Mouse (Mus musculus) thymus, postnatal 25 days (tissue): Measurements from ENCODE around the gene Micu1.

Experiments used
- DNase-seq: peaks from one replicate; pipeline ENCODE4 v3.0.0; 2022

The Micu1 gene

DNA sequence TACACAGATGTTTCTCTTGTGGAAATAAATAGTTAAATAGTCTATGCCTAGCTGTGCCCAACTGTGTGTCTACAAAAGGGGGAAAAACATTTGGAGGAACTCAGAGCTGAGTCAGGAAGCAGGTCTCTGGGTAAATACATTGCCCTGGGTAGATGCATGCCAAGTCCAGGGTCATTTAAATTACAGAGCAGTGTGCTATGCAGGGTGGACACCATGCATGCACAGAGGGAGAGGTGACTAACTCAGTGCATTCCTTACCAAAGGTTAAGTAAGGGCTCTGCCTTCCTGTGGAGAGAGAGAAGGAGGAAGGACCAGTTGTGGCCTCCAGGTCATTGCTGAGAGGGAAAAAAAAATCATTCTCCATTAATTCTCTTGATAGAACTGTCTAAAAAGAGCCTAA lies 22.4 kb downstream of the Micu1 start:
- no peak for DNase-seq

DNA sequence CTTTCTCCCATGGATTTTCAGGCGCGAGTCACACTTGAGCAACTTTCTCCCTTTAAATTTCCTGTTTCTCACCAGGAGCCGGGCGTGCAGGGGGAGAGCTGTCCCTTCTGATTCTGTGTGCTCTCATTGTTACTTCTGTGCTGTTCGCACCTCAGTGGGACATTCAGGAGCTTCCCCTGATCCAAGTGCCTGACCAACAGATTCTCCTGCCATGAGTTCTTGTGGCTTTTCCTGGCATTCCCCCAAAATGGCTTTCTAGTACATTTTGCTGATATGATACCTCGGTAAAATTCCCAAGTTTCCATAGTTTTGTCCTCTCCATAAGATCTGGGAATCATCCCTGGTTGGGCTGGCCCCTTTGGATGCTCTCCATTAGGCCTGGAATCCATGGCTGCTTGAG lies 25.0 kb downstream of the Micu1 start:
- DNase-seq = no peak

DNA sequence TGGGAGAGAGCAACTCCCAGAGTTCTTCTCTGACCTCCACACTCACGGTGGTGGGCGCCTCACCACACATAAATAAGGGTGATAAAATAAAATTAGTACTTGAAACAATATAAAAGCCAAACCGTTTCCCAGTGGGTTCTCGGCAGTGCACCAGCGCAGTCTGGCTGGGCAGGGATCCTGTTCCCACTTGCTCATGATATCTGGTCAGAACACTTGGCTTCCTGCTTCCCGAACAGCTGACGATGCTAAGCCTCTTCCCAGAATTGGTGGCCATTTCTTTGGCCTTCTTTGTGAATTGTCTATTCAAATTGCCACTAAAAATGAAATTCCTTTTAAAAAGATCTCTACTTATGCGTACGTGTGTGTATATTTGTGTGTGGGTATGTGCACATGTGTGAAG lies 27.0 kb downstream of the Micu1 start:
- no peak for DNase-seq

DNA sequence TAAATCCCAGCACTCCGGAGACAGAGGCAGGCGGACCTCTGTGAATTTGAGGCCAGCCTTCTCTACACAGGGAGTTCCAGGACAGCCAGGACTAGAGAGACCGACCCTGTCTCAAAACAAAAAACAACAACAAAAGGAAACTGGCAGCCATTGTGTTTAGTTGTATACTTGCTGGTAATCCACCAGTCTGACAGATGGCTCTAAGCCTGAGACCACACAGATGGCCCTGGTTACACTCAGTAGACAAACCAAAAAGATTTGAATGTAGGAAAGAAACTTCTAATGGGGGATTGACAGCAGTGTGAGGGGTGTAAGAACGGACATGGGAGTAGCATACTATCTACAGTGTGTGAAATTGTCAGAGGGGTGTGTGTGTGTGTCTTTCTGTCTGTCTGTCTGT lies 27.6 kb downstream of the Micu1 start:
- no peak for DNase-seq

DNA sequence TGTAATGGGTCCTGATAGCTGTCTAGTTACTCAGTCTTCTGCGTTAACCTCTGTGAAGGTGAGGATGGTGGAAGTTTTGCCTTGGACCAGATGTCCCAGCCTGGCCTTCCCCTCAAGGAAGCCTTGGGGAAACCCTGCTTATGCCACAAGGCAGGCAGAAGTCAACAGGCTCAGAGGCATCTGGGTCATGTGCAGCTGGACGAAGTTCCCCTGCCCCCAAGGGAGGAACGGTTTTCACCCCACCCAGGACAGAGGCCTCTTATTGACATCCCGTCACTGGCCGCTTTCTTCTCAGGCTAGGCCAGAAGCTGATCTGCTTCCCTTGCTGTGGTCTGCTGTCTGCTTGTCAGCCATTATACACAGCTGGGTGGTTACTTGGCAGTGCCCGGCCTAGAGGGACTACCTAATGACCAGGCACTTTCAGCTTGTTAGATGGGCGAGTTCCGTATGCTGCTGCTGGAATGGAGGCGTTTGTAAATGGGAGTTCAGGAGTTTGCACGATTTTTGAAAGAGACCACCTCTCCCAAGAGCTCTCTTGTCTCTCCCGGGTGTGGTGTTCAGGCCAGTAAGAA lies 33.8 kb downstream of the Micu1 start:
- no peak for DNase-seq

DNA sequence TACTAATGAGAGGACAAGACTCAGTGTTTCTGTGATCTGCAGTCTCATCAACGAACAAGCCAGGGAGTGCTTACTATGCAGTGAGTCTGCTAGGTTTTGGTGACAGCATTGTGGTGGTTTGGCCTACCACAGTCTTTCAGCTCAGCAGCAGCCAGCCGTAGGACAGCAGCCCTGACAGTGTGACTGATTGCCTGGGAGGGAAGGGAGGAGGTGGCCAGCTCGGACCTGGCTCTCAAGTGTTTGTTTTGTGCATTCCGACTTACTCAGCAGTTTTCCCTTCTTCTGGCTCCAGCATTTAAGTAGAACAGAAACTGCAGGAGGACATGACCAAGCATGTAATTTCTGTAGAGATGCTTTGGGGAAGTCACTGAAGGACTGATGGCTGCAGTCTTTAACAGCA lies 39.2 kb downstream of the Micu1 start:
- no peak for DNase-seq

DNA sequence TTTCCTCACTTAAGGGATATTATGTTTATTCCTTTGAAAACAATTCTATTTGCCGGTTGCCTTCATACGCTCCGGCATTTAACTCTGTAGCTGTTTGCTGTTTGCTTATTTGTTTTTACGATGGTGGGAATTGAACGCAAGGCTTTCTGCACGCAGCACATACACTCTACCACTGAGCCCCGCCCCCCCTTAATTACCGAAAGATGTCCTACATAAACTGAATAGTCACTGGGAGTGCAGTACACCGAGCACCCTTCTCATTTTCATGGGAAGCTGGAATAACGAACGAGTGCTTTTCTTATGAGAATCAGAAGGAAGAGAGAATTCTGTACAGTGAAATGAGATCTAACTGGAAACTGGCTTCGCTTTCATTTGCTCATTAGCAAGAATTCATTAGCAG lies 41.1 kb downstream of the Micu1 start:
- no peak for DNase-seq

DNA sequence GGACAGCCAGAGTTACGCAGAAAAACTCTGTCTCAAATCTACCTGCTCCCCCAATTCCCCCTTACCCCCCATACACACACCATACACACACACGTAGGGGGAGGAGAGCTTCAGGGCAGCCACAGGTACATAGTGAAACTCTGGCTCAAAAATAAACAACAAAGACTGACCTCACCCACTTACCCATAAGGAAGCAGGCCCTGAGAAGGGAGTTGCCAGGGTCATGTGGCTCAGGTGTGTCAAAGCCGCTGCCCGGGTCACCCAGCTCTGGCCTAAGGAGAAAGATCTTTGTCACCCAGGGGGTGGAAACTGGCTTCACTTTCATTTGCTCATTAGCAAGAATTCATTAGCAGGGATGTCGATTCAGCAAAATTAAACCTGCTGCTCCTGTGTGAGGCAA lies 41.7 kb downstream of the Micu1 start:
- no peak for DNase-seq

DNA sequence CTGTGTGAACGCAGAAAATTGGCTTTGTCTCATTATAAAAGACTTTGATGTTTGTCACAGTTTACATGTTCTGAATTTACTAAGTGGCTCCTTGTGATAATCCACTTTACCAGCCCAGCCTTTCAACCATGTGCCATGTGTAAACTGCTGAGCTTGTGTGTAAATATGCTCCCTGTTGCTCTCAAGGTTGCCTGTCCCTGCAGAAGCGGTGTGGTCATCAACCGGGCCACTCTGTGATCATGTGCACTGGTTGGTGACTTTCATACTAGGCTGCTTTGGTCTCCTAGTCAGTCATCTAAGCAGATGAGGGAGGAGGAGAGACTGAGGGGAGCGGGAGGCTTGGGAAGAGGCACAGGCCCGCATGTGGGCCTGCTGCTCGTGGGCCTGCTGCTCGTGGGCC lies 45.1 kb downstream of the Micu1 start:
- no peak for DNase-seq

DNA sequence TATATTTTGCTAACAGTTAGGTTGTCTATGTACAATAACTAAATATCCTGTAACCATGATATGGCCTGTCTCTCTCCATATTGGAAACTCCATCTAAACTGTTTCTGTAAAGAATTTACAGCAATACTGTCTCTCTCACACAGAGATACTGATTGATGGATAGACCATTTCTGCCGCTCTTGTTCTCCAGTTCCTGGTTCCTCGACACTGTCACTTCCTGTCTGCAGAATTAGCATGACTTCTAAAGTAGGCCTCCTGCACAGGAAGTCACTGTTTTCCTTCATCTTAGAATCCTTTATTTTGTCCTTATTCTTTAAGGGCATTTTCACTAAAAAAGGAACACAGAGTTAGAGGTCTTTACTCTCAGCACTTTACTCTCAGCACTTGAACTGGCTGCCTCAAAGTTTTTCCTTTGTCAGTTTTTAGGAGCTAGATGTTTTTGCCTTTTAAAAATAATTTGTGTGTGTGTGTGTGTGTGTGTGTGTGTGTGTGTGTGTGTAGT lies 46.5 kb downstream of the Micu1 start:
- no peak for DNase-seq

DNA sequence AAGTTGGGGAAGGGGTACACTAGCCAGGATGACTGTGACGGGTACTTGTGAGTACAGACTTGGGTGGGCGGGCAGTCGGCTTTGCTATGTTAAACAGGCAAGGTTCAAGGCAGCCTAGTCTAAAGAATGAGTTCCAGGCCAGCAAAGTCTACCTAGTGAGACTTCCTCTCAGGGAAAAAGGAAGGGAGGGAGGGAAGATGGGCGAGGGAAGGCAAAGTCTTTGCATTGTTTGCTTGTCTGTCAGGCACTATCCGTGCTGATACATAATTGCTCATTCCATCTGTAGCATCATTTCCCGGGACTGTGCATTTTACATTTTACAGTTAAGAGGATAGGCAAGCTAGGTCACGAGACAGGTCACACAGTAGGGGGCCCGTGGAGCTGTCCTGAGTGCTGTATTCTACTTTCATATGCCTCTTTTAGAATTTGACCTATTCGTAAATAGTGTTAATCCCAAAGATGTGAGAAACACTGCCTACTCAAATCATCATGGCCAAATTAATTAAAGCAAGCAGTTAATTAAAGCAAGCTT lies 51.3 kb downstream of the Micu1 start:
- no peak for DNase-seq

DNA sequence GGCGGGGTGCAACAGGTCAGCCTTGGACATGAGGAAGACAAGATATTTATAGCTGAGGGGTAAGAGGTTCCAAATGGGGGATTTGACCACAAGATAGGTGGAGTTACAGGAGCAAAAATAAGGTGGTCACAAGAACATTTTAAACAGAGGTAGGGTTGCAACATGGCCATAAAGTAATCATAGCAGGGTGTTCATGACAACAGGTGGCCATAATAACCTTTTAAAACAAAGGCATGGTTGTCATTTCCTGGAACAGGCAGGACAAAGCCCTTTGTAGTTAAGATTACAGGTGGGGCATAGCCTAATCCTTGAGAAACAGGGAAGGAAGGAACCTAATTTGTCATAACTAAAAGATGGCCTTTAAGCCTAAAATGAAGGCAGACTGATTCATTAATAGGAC lies 51.8 kb downstream of the Micu1 start:
- DNase-seq = no peak

DNA sequence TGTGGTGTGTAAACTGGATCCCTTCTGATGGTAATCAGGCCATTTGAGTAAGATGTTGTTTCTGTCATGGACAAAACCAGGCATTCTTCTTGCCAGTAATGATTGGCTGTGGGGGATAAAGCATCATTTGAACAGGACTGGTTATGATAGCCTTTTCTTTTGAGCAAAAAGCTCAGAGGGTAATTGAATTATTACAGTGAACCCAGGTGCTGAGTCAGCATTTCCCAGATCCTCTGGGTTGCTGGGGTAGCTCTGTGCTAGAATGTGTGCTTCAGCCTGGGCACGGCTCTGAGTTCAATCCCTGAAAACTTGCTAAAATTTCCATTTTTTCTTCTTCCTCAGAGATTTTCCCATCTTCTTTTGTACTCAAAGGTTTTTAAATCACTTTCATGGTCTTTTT lies 52.6 kb downstream of the Micu1 start:
- DNase-seq = no peak

DNA sequence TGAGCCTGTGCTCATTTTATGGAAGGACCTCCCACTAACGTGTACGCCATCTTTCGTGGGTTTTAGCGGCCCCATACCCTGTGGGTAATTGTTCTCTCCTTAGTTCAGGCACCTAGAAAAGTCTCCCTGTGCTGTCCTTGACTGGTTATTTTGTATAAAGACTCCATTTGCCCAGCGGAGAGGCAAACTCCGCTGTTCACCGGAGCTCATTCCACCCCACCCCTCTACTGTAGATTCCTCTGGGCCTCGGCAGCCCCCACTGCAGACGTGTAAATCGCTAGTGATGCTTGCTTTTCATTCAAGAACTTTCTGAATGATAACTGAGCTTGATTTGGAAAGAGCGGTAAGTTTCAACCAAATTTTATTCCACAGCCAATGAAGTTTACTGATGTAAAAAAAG lies 53.4 kb downstream of the Micu1 start:
- DNase-seq = no peak

DNA sequence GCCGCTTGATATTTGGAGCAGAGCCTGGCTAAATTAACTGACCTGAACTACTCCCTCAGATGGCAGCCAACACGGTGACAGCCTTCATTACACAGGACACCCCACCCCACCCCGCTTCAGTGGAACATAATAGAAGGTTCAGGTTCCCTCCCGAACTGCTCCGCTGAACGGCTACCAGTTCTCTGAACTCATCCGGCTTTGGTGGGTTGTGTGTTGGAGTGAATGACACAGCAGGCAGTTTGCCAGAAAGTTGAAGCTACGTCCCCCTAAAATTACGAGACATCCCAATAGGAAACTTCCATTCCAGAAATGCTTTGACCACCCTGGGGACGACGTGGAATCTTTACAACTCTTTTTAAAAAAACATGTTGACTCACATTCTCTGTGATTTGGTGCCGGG lies 53.8 kb downstream of the Micu1 start:
- DNase-seq = no peak

DNA sequence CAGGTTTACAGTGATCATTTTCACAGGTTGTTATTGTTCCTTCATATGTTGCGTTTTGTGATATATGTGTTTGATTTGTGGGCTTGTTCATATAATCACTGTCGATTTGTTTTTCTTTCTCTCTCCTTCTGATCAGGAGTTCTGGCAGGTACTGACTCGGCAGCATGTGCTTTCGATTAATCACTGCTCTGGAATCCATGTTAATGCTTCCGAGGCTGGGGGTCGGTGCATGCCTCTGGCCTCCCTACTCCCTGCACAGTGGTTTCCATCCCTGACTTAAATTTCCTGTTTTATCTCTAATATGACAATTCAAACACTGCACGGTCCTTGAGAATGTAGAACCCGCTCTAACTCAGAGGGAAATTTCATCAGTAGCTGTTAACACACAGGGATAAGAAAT lies 54.3 kb downstream of the Micu1 start:
- no peak for DNase-seq

DNA sequence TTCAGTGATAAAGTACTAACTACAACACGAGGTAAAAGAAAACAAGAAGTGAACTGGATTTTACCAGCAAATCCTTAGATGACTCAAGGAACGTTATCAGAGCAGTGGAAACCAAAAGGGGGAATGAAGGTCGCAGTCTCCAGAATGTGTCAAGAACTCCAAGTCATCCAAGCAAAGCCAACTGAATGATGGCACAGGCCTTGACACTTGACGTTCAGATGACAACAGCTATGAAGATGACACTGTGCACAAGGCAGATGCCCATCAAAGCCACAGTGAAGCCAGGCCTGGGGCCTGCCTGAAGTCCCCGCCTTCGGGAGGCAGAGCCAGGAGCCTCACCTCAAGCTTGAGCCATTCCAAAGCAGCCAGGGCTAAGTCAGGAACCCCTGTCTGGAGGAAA lies 62.5 kb downstream of the Micu1 start:
- DNase-seq = no peak

DNA sequence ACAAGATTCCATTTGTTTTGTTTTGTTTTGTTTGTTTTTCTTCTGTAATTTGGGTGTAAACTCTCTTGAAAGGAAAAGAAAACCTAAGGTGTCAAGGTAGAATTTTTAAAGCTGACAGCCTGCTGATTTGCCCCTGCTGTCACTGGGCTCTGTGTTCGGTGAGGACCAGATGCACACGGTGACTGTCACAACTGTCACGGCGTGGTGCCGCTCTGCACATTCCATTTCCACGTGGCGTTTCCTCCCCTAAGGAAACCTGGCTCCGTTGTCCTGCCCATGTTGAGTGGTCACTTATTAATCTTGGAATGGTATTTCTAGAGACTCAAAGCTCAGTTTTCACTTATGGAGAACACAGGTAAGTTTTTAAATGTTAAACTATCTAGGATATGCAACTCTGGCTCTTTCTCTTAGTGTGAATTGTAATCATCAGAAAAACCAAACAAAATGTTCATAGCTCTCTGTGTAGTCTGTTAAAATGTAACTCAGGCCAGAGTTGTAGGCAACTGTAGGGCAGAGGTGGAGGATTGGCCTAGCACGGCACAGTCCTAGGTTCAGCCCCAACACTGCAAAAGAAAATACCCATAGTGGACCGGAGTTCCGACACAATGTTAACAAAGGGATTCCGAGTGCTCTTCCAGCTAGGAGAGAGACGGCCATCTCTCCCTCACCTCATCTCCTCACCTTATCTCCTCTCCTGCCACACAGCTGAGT lies 66.2 kb downstream of the Micu1 start:
- DNase-seq = no peak

DNA sequence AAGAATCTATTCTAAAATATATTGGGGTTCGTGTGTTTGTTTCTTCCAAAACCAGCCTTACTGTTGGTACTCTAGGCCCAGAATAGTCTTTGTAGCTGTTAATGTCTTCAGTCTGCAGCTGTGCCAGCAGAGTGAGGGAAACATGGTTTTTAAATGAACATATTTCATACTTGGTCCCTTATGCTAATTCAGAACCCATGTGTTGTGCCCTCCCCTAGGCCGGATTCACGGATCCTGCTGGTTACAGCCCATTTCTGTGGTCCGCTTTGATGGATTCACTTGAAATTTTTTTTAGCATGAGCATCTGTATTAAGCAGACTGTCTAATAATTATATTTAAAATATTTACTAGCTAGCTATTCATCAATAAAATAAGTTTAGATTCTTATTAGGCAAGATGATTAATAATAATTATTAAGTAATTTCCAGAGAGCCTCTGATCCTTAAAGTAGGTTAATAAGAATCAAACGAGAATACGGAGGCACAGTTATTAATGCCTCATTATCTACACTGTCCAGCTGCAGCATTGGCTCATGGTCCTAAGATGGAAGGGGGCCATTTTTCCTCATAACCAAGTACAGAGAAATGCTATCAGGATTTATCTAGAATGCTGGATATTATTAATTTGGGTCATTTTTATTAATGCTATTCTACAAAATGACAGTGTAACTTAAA lies 69.2 kb downstream of the Micu1 start:
- no peak for DNase-seq

DNA sequence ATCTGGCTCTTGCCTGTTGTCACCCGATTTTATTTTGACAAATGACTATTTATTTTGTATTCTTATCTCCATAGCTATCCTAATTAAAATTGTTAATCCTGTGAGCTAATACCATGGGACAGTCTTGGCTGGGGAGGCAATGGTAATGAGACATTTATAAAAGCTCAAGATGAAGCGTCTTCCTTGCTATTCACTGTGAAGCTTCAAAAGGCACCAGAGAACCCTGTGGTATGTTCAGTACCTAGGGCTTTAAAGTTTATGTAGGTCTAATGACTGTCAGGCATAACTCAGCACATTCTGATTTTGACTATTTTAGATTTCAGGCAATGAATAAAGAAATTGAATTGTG lies 69.7 kb downstream of the Micu1 start:
- DNase-seq = no peak

DNA sequence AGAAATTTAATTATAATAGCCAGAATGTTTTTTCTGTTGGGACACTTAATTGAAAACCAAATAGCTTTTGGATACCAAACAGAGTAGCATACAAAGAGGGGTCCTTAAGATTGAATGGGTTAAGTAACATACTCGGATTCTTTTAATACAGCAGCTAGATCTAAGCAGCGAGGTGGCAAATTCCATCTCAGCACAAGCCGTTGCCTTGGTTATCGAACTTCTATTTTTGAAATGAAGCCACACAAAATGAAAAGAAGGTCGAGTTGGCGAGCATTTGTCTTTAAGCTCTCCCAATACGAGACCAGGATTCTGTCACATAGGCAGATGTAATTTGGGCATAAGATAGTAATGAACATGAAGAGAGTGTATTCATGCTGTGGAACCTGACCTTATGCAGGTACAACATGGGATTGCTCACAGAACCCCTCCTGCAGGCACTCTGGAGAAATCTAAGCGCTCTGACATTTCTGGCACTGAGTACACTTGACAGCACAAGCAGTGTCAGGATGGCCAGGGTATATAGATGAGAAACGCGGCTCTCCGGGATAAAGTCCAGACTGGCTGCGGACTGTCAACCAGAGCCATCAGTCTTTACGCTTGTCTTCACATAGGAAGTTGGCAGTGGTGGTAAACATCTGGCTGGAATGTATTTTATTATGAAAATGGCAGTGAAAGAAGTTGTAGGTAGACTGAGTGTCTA lies 71.3 kb downstream of the Micu1 start:
- no peak for DNase-seq

DNA sequence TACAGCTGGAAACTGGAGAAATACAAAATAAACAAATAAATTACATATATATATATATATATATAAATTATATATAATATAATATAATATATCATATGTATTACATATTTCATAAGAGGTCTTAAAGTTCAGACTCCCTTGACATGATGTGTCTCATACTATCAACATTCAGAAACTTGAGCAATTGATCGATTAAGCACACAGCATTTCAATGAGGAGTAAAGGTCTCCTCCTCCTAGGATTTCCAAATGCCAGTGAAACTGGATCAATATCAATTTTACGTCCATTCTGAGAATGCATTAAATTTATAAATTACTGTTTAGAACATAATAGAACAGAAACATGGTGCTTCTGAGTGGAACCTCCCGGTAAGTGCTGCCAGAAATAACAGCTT lies 71.9 kb downstream of the Micu1 start:
- DNase-seq = no peak

DNA sequence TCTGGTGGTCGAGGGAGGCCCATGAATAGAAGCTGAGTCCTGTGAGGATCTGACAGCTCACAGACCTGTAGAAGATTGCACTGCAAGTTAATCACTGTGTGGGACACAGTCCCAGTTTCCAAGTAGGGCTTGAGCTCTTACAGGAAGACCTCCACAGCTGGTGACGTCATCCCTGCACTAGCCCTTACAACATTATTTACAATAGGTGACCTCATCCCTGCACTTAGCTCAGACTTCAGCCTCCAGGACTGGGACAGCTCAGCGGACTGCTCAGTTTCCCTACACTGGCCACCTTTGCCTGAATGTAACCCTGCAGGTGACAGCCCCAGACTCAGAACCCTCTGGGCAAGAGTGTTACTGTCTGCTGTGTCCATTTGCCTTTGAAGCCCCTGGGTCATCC lies 75.0 kb downstream of the Micu1 start:
- no peak for DNase-seq
